Mouse (Mus musculus): ENCODE measurements around the gene Adgrd1.

DNA sequence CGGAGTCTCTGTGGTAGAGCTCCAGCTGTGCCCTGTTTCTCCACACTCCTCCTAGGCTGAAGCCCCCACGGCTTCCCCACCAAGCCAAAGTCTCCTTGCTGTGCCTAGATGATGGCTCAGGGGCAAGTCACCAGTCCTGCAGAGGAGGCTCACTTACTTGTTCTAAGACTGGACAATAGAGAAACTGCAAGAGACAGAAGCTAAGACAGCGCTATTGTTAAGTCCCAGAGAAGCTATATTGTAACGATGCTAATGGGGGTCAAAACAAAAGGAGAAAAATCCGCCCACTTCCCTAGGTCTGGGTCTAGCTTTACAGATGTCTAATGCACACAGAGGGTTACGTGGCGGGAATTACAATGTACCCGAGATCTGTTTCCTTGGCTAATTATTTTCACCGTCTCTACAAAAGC lies 59.4 kb downstream of the Adgrd1 start:
- TF ChIP-seq CTCF (IDR thresholded peaks at IDR 0.05; ENCODE audit: low read depth) (no peak), EP300 (IDR thresholded peaks at IDR 0.05; ENCODE audit: low read depth) (no peak)
